Mouse (Mus musculus) embryo, embryonic 9.5 days (tissue): Measurements from ENCODE around the gene Zfp385c.
A peak's percentile ranks its signal among the peaks of the same experiment; 100 is the strongest.

ENCODE experiments used
- DNase-seq: peaks from one replicate; pipeline ENCODE4 v3.0.0-alpha.2; 2017; ENCODE audit errors: extremely low spot score

Gene Zfp385c

DNA sequence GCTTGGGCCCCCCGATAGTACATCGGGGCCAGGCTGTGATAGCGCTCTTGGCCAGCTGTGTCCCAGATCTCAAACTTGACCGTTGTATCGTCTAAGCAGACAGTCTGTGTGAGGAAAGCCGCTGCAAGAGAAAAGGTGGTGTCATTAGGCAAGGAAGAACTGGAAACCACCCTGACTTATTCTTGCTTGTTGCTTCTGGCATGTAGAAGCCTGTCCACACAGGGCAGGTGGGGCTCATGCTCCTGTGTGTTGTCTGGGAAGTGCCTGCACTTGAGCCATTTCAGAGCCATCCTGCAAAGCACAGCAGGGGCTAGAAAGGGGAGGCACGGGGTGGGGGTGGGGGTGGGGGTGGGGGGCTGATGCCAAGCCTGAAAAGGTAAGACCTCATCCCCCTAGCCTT lies 26.2 kb upstream of the Zfp385c start:
- DNase-seq: no peak

DNA sequence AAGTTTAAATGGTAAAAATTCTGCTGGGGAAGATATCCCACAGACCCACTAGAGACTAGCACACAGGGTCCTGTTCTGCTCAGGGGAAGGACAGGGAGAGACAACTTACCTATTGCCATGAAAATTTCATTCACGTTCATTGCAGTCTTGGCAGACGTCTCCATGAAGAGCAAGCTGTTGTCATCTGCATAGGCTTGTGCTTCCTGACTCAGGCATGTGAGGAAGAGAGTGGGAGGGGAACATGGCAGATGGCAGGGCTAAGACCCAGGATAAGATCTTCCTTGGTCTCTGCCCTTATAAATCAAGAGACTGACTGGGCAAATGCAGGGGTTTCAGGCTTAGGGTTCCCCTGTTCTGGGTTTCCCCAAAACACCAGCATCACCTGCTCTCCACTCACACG lies 24.4 kb upstream of the Zfp385c start:
- no peak for DNase-seq

DNA sequence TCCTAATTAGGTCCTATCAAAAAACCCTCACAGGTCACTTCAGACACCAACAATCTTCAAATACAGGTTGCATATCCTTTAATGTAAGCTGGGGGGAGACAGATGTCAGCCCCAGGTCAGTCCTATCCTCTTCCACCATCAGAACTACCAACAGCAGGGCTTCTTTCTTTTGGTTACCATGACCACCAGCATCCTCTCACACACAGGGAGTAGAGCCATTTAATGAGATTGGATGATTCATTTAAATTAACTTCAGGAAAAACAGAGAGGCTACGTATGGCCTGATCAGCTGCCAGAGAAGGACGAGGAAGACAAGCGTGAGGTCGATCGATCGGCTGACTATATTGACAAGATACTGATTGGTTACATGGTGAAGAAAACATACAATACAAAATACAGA lies 22.7 kb upstream of the Zfp385c start:
- DNase-seq: no peak

DNA sequence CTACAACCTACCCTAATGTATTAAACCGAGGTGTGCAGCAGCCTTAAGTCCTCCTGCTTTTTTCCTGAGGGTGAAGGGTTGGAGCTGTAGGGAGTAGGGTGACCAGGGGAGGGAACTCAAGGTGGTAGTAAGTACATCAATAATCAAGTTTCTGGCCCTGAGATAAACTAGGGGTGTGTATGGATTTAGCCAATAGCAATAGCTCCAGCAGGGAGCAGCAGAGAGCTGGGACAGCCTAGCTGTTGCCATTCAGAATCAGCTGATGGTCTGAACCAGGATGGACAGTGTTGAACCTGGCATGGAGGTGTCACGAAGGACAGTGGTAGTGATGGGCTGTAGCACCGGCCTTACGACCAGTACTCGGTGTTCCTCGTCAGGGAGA lies 22.3 kb upstream of the Zfp385c start:
- DNase-seq: peak; percentile 65

GRCm38 (mm10) chr11:100713735-100714533 lies 21.7 kb upstream of the Zfp385c start, which contains the start of gene Hspb9:
Gene Hspb9, plus strand, starts transcription at chr11:100713850.
- DNase-seq: peak; percentile 79

DNA sequence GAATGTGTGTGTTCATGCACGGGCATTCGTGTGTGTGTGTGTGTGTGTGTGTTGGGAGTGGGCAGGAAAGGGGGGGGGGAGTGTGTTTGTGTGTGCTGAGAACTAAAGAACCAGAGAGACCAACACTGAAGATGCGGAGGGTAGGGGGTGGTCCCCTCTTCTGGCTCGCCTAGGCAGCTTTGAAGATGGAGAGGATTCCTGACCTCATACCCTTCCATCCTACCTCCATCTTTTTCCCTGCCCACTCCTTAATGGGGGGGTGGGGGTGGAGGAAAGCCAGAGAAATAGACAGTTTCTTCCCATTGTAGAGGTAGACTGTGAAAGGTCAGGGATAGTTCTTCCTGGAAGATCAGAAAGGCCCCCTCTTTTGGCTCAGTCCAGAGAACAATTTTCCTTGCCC lies 20.9 kb upstream of the Zfp385c start:
- peak; percentile 27 for DNase-seq

GRCm38 (mm10) chr11:100711783-100712615 lies 19.7 kb upstream of the Zfp385c start, which contains the start of gene Kat2a:
Gene Kat2a, minus strand, starts transcription at chr11:100712465.
- peak; percentile 84 for DNase-seq

DNA sequence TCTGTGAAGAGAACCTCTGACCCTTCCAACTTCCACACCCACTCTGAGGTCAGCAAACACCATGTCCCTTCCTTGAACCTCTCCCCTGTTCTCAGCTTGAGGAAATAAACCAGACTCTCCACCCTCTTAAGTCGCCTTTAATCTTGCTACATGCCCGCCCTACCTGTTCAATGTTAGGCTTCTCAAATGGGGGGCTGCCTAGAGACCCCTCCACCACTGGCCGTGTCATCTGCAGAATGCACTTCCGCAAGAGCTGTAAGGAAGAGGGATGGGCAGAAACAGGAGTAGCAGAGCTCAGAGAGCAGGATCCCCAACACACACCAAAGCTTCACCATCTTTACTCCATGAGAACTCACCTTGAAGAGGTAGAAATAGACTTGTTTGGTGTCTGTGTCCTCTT lies 18.7 kb upstream of the Zfp385c start:
- no peak for DNase-seq

DNA sequence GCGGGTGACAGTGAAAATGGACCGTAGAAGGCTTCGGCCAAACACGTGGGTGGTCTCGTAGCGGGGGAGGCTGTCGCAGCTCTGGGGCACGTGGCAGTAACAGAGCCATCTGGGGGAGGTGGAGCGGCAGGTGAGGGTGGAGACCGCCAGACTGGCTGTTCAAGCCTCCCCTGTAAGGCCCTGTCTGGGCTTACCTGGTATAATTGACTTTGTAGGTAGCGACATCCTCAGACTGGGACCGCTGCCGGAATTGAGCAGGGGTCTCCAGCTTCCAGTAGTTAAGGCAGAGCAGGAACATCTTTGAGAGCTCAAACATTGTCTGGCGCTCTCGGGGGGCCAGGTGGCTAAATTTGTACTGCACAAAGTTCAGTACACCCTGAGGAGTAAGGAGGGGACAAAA lies 18.3 kb upstream of the Zfp385c start:
- DNase-seq: no peak

DNA sequence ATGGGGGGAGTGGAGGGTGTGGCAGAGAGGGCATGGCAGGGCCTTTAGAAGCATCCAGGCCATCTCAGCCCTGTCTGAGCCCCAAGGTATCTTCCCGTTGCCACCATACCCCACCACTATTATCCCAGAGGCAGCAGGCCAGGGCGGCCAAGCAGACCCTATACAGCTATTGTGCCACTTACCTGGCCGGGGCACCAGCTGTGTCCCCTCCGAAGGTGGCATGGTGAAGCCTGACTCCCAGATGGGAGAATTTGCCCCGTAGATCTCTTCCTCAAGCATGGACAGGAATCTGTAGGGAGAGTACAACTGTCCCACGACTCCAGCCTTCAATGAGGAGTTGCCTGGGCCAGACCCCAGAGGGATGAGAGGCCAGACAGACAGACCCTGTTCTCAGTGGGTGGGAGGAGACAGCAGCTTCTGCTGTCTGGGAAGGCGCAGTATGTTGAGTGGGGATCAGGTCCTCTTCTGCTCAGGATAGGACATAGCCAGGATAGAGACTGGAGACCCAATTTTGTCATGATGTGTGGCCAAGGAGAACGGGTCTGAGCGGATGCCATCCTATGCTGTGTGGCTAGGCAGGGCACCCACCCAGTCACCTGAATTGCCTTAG lies 17.1 kb upstream of the Zfp385c start:
- DNase-seq: no peak

DNA sequence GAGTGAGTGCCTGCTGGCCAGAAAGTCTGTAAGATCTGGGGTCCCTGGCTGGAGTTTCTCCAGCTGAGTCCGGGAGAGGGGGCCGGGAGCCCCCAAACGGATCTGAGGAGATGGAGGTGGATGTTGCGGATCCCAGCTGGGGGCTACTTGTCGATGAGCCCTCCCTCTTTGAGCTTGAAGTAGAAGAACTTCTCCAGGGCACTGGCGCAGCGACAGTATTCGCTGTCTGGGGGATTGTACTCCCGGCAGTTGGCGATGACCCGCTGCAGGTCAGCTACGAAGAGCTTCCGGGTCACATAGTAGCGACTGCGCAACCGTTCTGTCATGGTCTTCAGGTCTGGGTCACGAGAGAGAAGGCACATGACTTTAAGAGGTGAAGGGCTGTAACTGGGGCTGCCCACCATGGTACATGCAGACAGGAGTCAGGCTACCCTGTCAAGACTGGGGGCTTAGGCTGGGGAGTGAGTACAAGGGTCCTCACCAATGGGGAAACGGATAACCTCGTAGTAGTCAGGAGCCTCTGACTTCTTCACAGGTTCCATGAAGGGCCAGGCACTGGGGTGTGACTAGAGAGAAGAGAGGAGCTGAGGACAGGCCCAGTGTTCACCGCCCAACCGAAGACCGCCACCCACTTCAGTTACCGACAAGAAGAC lies 13.0 kb upstream of the Zfp385c start:
- DNase-seq: no peak

DNA sequence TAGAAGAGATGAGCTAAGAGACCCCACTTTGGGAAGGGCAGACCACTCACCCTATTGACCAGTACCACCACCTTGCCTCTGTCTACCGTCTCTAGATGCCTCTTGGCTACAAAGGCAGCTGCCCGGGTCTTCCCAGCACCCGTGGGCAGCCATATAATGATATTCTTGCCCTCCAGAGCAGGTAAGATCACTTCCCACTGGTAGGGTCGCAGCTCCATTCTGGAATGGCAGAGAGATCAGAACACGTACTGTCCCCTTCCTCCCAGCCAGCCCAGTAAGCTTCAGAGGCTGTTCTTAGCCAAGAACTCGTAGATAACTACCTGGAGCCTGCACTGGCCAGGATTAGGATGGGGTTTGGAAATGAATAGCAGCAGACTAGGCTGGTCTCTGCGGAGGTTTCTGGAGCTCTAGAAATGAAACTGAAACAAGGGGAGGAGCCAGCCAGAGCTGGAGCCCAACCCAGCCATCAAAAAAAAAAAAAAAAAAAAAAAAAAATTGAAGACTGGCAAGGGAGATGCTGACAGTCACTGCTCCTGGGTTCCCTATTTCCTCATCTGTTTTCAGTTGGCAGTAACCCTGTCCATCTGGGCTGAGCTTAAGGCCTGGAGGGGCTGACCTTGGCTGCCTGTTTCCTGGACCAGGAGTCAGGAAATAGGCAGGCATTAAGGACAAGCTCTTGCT lies 11.7 kb upstream of the Zfp385c start, which contains the start of gene Dhx58:
TSS of gene Dhx58 (minus strand) at position 421 of the 681 bp plus-strand sequence.
- no peak for DNase-seq

- DNase-seq: no peak
Measured at GRCm38 (mm10) chr11:100703366-100703765, 11.1 kb upstream of the Zfp385c start.

DNA sequence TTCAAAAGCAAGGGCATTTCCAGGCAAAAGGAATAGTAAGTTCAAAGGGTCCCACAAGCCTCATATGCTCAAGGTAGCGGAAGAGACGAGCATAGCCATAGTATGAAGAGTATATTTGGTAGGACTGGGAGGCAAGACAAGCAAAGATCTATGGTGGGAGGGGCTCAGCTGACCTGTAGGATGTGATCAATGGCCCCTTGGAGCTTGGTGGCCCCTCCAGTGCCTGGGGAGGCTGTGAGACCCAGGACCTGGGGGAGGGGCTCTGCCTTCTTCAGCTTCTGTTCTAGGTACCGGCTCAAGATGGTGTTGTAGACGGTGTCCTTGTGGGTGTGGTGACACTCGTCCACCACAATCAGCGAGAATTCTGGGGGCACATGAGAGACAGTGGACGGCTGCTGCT lies 10.7 kb upstream of the Zfp385c start:
- DNase-seq: no peak

- DNase-seq: peak; percentile 72
Measured at GRCm38 (mm10) chr11:100702081-100702851, 10.0 kb upstream of the Zfp385c start.

- DNase-seq: peak; percentile 67
Measured at GRCm38 (mm10) chr11:100701301-100701700, 9.0 kb upstream of the Zfp385c start.

- DNase-seq: no peak
Measured at GRCm38 (mm10) chr11:100700710-100701109, 8.5 kb upstream of the Zfp385c start.

DNA sequence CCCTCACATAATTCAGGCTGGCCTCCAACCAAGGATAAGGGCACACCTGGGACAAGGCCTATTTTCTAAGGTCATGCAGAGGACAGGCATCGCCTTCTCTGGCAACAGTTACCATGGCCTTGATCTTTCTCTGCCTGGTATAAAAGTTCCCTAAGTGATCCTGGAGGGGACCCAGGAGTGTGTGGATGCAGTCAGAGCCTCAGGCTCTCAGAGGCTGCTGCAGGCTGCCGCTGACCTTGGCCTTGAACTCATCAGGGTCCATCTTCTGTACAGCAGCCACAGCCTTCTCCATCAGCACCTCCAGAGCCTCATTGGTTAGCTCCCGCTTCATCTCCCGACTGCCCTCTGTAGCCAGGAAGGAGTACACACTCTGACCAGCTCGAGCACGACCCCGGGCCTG lies 5.7 kb upstream of the Zfp385c start:
- no peak for DNase-seq

DNA sequence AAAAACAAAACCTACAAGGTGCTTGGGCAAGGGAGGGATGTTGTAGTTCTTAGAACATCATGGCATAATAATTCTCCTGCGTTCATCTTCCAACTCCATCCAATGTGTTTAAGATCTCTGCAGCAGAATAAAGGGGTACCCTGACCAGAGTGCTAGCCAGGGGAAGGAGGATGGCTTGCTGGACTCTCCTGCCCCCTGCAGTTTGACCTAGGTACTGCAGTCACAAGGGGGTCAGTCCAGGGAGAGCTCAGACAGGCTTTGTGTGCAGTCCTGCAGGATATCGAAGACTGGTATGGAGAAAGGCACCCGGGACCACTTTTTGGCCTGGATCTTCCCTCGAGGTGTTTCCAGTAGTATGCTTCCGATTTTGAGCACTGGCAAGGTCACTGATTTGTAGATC lies 2.7 kb upstream of the Zfp385c start:
- DNase-seq: peak; percentile 84

GRCm38 (mm10) chr11:100693154-100693553 lies 899 bp upstream of the Zfp385c start:
- no peak for DNase-seq
